Mouse (Mus musculus): ENCODE measurements around the gene Snx29.

Snx29 gene

DNA sequence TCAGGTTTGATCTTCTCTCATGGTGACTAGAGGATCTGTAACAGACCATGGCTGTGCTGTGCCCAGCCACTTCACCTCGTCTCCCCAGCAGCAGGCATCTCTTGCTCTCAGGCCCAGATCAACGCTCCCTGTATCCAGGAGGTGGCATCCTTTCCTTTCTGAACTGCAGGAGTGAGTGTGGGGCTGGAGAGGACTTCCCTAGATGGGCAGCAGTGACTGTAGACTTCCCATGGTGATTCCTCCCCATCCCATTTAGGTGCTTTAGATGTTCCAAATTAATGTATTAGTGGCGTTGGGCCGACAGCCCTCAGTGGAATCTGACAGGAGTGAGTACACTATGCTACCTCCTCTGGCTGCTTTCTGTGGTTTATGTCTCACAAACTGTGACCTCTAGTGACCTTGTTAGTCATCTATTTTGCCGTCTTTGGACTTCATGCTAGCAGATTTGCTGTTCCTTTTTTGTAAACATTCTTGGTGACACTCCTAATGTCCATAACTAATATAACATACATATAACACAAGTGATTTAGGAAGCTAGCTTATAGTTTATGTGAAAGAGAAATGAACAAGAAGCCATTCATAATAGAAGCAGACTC is 132.9 kb downstream of the Snx29 start:
- no peak for DNase-seq

DNA sequence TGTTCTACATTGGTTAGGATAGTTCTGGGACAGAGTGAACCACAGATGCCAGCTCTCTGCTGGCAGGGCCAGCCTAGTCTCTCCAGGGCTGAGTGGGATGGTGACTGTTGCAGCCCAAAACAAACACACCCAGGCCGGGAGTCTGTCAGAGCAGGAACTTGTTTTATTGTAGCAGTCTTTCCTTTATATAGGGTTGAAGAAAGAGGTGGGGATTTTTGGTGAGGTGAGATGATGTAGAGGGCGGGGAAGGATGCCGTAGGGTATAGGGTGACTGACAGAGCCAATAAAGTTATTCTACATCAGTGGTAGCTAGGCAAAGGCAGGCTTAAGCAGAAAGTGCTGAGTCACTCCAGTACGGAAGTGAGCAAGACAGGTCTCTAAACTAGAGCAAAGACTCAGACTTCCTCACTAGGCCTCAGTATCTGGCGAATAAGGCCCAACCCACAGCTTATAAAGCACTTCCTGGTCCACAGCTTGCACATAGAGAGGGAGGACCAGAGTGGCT is 133.5 kb downstream of the Snx29 start:
- DNase-seq = peak in 1 of 2 experiments; percentile 9

DNA sequence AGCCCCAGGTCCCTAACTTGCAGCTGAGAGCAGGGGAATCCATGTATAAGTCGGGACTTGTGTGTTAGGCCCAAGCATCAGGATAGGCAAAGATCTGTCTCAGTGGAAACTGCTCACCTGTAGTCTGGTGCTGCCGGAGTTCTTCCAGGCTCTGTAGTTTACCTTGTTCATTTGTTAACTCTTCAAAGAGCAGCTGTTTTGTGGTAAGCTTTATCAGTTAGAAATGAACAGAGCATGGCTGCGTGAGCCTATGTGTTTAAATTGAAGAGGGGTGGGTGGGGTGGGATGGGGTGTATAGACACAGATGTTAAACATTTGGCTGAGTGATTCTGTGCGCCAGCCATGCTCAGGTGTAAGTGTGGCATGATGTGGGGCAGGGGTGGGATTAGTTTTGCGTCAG is 134.4 kb downstream of the Snx29 start:
- DNase-seq = no peak

DNA sequence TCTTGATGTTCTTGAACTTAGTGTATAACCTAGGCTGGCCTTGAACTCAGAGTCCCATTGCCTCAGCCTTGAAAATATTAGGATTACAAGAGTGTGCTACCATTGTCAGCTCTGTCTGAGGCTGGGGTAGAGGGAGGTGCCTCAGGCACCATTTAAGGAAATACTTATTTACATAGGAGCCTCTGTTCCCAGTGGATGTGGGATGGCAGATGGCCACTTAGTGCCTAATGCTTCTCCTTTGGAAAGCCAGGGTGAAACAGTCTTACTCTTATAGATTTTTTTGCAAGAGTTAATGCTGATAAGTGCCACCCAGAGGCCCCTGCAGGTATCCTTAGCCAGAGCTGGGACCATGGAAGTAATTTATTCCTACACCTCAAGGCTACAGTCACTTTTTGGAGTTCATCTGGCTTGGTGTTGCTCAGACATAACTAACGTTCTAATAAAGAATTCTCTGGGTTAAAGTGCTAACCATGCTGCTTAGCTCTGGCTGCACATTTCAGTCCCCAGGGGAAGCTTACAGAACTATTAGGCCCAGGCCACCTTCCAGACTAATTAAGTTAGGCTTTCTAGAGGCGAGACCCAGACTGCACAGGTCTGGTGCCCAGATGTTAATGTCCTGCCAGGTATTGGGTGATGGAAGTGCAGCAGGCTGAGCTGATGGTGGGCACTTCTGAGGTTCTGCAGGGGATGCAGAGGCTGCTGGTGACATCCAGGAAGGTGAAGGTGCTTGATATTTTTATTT is 135.1 kb downstream of the Snx29 start:
- DNase-seq = no peak

DNA sequence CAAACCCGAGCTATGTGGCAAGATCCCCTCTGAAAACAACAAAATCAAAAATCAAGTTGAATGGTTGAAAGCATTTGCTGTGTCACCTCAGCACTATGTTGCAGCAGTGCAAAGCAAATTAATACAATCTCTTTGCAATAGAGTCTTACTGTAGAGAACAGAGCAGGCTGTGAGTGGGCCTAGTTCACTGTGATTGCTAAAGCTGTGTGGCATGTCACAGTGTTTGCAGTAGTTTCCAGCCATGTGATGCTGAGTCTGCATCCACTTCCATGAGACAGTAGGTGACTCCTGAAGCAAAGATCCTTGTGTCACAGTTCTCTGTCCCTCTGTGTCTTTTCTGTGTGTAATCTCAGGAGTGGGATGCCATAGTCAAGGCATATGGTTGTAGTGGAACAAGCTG is 137.5 kb downstream of the Snx29 start:
- DNase-seq = no peak

DNA sequence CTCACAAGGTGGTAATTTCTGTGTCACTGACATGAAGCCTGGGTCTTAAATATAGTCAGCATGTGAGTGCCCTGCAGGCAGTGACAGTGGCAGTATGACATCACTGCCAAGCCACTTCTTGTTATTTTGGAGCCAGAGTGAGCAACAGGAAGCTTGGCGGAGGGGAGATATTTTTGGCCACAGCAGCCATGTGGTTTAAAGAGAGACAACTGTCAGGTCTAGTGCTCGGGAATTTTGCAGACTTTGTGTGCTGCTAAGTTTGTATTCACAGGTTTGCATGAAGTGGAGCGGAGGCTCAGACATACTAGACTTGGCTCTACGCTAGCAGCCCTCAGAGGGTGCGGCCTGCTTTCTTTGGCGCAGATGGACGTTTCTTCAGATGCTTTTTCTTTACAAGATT is 138.9 kb downstream of the Snx29 start:
- DNase-seq = peak in 1 of 2 experiments; percentile 24

DNA sequence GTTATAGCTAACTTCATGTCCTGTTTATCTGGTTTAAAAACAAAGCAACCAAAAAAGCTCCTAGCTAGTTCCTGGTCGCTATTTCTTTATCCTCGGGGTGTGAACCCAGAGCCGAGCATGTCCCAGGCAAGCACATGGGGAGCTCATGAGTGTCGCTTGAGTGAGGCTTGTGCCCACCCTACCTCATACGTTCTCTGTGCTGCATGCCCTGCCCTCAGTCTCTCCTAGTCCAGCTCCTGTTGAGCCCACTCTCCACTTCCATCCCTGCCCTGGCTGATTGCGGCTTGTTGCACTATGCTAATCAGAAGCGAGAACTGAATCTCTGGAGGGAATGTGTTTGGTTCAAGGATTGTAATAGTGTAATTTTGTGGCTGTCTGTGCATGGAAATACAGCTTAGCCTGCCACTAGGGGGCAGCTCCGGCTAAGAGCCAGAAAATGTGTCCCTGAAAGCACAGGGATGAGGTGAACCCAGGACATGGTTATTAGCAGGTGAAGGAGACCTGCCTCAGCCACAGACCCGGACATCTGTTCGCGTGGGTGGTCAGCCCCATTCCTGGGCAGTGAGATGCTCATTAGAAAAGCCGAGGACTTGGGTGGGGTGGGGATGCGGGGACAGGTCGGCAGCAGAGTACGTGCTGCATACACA is 145.9 kb downstream of the Snx29 start:
- peak in 1 of 2 experiments; percentile 20 for DNase-seq

DNA sequence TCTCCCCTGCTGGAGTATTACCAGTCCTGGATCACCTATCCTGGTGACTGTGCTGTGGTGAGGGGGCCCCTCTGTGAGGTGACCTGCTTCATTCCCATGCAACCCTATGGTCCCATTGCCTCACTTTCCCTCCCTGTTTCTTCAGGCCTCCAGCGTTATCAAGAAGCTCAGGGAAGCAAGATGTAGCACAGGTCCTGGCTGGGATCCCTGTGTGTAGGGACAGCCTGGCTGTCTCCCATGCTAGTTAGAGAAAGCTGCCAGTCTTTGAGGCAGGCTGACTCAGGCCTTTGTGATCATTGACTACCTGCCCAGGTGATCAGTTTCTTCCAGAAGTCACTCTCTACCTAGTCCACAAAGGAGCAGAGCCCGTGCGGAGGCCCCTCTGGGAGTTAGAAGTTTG is 146.8 kb downstream of the Snx29 start:
- no peak for DNase-seq

DNA sequence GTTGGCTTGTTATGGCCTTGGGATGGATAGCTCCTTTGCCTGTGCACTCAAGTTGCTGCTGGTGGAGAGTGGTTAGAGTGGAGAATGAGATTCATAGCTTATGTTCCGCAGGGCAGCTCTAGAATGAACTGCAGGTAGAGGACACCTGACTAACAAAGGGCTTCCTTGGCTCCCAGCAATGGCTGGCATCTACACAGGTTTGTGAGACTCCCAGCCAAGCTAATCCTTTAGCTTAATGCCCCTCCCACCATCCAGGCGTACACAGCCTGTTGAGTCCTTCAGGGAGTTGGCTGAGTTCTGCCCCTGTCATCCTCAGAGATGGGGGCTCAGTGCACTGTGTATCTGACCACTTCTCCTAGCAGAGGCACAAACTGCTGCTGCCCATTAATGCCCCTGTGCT is 148.5 kb downstream of the Snx29 start:
- DNase-seq = no peak

DNA sequence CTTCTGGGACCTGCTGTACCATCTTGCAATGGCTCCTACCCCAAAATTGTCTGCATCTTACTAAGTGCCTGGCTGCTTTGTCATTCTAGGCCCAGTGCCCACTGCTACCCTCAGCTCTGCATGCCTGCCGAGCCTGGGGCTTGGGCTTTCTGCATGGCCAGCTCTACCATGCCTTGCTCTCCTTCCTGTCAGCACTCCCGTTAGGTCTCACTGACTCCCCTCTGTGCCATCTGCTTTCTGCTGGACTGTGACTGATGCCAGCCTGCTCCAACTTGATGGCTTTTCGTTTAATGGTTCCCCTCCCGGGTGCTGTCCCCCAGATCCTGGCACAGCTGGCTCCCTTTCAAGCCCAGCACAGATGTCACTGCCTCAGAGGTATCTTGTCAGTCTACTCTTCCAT is 150.1 kb downstream of the Snx29 start:
- no peak for DNase-seq

DNA sequence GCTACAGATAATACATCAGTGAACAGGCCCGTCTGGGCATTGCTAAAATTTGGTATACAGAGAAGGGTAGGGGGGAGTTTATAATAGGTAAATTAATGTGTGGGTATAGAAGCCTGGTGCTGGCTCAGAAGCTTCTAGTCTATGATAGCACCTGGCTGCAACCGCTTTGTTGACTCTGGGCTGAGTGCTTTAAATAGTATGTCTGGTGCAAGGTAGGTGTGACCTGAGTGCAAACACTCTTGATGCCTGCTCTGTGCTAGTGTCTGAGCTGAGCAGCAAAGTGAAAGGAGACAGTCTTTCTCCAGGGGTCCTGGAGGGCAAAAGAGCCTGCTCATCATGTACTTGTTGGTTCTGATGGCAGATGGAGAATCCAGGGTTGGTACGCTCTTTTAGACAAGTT is 150.8 kb downstream of the Snx29 start:
- no peak for DNase-seq

DNA sequence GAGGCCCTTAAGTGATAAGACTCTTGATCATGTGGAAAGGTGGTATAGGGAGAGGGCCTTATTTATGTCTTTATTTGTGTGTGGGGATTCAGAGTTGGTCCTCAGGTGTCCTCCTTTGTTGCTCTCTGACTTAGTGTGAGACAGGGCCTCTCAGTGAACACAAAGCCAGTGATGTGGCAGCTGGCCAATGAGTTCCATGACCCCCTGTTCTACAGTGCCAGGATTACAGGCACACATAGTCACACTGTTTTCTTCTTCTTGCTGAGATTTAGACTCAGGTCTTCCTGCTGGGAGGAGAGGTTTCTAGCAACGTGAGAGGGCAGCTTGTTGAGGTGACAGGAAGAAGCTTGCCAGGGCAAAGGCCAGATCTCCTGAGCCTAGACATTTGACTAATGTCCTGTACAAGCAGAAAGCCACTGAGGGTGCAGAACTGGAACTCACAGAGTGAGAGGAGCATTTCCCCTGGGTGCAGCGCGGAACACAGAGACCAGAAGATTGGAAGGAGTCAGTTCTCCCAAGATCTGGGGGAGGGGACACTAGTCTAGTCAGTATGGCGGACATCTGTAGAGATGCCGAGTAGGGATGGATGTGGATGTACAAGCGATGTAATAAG is 151.3 kb downstream of the Snx29 start:
- no peak for DNase-seq

DNA sequence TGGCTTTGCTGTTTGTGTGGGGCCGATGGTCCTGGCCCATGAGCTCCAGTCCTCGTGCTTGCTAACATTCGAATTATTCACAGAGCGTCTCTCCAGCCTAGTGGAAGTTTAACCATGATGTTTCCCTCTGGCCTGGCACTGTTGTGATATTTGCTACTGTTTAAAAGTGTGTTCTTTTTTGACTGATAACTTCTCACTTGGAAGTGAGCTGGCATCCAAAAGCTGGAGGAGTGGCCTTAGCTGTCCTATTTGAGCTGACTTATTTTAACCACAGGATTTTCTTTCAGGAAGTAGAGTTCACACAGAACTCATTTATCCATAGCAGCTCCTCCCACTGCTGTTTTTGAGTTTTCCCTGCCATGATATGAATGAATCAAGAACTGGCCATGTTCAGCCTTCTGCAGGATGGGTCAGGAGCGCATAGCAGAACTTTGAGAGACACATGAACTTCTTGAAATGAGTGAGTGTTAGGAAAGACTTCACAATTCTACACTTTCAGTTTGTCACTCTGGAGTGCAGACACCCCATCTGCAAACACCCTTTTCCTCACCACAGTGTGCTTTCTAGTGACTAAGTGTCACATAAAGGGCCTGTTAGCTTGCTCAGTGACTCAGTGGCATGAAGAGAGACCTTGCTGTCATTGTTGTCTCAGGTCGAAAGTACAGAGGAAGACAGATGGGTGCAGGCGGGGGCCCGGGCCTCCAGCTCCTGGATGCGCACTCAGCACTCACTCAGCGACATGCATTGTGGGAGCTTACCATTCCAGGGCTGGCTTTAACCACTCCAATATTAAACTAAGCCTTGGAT is 152.6 kb downstream of the Snx29 start:
- DNase-seq = no peak

DNA sequence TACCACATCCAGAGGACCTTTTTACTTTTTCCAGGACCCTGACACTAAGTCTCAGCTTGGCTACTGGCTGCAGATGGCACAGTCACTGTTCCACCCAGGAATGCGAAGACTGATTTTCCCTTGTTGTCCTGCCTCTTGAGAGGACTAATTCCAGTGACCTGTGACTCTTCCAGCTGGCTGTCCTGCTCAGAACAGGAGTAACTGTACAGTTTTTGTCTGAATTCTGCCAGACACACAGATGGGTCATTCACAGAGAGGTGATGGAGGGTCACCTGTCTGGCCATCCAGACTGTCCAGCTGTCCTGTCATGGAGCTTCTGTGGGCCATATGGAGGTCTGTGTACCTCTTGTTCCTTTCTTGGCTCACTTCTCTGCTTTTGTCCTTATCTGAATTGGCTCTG is 153.6 kb downstream of the Snx29 start:
- no peak for DNase-seq

DNA sequence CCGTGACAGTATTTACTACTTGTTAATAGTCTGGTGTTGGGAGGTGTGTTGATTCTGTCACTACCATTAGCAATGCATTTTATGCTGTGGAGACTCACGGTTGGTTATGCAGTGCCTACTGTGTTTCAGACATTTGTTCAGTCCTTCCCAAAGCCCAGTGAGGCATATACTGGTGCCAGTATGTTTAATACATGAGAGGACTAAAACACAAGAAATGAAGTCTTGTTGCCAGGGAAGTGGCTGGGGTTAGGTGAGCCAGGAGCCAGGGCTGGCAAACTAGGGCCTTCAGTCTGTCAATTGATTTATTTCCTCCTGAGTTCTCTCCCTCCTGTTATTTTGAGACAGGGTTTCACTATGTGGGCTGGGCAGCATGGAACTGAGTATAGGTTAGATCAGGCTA is 154.3 kb downstream of the Snx29 start:
- DNase-seq = no peak

DNA sequence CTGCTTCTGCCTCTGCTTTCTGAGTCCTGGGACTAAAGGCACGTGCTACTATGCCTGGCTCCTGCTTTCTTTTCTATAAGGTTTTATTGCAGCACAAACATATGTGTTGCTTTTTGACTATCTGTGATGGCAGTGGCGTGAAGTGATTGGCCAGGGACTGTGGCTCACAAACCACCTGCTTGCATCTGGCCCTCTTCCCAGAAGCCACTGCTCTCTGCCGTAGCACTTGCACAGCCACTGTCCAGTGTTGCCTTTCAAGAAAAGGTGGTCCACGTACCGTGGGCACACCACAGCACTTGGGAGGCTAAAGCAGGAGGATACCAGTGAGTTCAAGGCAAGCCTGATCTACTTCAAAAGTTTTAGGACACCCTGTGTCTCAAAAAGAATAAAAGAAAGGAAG is 154.9 kb downstream of the Snx29 start:
- DNase-seq = no peak

DNA sequence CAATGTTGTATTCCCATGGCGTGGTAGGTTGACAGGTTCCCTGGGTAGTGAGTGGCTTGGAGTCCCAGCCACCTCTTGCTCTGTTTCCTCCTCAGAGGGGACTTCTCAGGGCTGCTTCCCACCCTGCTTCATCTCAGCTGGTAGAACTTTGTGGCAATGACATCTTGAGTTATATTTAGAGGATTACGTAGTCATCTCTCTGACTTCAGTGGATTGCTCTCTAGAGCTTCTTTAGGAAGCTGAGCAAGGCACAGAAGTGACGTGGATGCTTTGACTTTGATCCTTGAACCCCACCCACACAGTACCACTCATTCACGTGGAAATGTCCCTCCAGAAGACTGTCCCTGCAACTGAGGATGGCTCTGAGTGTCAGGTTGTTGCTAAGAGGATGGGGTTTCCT is 156.9 kb downstream of the Snx29 start:
- DNase-seq = no peak

DNA sequence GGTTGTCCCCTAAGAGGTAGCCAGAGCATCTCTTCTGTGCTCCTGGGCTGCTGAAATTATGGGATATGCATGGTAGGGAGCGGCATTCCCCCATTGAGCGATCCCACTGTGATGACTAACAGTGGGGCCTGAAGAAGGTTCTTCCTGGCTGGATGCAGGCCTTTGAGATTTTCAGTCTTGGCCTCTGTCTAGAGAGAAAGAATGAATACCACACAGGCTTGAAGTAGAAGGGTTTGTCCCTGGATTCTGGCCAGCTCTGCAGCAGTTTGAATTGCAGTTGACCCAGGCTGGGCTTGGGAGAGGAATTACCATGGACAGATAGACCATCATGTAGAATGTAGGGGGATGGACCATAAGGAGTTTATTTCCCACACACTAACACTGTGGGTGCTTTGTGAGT is 159.5 kb downstream of the Snx29 start:
- DNase-seq = no peak

DNA sequence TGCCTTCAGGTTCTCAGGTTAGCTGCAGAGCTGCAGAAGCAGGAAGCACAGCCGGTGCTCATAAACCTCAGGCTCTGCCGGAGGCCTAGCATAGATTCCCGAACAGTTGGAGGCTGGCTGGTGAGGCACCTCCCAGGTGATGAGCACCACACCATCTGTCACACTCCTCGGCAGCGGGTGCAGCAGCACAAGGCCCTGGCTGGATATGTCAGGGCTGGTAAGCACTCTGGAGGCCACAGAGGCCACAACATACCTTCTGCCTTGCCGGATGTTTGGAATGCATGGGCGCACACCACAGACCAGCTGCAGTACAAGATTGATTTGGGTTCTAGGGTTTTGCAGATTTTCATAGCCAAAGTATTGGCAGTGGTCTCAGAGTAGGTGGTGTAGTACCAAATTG is 172.2 kb downstream of the Snx29 start:
- no peak for DNase-seq

DNA sequence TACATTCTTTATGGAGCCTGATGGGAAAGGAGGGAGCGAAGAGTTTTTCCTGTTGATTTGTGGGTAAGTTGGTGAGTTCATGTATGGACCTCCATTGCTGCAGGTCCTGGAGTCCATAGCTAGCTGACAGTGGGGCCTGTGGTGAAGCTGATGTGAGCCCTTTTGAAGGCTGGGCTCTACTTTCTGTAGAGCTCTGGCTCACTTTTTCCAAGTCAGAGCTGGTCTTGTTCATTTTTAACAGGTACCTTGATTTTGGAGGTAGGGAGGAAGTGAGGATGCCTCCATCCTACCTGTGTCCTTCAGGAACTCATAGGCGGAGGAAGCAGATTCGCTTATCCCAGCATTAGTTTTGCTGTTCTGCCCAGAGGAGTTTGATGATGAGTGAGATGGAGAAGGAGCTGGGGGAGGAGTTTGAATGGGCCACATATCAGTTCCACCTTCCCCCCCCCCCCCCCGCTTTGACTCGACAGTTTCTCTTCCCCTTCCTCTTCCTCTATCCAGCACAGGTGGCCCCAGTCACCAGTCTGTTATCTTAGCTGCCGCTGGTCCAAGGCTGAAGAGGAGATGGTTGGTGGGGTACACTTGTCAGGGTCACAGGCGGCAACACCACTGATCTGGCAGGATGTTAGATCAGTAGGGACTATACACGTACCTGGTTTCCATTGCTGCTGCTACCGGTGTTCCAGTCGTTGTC is 173.4 kb downstream of the Snx29 start:
- no peak for DNase-seq

DNA sequence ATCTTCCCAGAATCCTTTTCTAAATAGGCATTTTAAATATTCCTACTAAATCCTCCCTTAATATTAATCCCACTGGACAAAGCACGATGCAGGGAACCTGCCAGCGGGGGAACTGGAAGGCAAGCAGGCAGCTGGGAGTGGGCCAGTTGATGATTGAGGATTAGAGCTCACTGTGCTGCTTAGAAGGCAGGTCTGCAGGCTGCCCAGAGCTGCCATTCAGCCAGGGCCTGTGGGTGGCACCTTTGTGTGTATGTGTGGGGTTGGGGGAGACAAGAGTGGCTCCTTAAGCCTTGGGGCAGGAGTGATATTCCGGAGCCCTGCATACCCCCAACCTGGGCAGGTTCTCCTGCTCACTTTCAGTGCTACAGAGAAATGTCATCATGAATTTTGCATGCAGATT is 174.0 kb downstream of the Snx29 start:
- DNase-seq = no peak

DNA sequence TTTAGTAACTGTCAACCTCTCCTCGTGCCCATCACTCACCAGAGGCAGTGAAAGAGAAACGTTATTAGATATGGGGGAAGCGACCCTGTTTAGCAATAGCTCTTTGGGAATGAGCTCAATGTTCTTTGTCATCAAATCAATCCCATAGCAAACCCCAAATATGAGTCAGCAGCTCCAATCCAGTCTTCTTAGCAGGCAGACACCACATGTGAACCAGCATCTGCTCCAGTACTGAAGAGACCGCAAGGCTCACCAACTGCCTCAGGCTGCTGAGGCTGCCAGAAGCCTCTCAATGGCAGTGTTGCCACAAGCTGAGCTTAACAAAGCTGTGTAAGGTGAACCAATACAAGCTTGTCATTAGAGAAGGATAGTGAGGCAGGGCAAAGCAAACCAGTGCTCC is 177.4 kb downstream of the Snx29 start:
- no peak for DNase-seq
